Mouse (Mus musculus) cortical plate, adult 2 months (tissue): Measurements from ENCODE around the gene B3galt1. TPM values are rescaled to one million over a fixed set of nuclear protein-coding genes. Genes with fewer than 3 reads are reported as not detected.

Experiments used
- H3K27ac ChIP-seq: fragments of 200-500 bp; 2 replicates; pipeline ENCODE4 v1.5.1; 2012; ENCODE audit warnings: low read length, control low read depth, inconsistent platforms; ENCODE audit not compliant: insufficient read depth
- H3K4me1 ChIP-seq: fragments of 200-500 bp; 2 replicates; pipeline ENCODE4 v1.6.1; 2011; ENCODE audit warnings: low read length; ENCODE audit not compliant: control insufficient read depth, insufficient read depth
- H3K4me3 ChIP-seq: fragments of 200-500 bp; 2 replicates; pipeline ENCODE4 v1.5.1; 2011; ENCODE audit warnings: mild to moderate bottlenecking, low read length, control low read depth; ENCODE audit not compliant: insufficient read depth
- CTCF ChIP-seq: fragments of 200-500 bp; IDR thresholded peaks from 2 replicates; pipeline ENCODE4 v1.5.1; 2011; ENCODE audit warnings: mild to moderate bottlenecking, control low read depth, low read length; ENCODE audit not compliant: insufficient read depth; ENCODE audit errors: extremely low read depth
- POLR2A ChIP-seq: fragments of 200-500 bp; IDR thresholded peaks from 2 replicates; pipeline ENCODE4 v1.6.1; 2011; ENCODE audit warnings: mild to moderate bottlenecking, low read length, control low read depth; ENCODE audit not compliant: insufficient read depth; ENCODE audit errors: extremely low read depth
- polyA plus RNA-seq: library from polyadenylated mRNA; depleted of rRNA; stranded (reverse); fragments of >200 nt; gene quantifications from 2 replicates; pipeline ENCODE4 v1.2.3, GENCODE M21; 2012

Gene B3galt1
- polyA plus RNA-seq, 1 experiment, result 26.2 TPM

DNA sequence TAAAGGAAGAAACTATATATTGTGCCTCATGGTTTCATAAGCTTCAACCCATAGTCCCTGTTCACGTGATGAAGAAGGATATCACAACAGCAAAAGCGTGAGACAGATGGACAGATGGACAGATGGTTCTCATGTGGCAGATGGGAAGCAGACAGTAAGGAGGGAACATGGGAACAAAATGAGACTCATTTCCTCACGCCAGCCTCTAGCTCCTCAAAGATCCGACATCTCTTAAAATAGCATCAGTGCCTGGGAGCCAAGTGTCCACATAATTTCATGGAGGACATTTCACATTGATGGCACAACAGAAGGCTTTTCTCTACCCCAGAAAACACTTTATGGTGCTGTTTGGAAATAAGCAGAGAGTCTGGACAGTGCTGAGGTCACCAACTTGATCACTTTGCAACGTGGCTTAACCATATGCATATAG is 454.6 kb downstream of the B3galt1 start:
- Histone ChIP-seq H3K4me3 (no peak overlapping the region), H3K4me1 (peaks cover 2% of the 10 kb centered on the region), H3K27ac (0 out of 2 replicates have a peak overlapping the region, but pooled peaks have one; percentile 13)
- TF ChIP-seq POLR2A (no peak), CTCF (no peak)

DNA sequence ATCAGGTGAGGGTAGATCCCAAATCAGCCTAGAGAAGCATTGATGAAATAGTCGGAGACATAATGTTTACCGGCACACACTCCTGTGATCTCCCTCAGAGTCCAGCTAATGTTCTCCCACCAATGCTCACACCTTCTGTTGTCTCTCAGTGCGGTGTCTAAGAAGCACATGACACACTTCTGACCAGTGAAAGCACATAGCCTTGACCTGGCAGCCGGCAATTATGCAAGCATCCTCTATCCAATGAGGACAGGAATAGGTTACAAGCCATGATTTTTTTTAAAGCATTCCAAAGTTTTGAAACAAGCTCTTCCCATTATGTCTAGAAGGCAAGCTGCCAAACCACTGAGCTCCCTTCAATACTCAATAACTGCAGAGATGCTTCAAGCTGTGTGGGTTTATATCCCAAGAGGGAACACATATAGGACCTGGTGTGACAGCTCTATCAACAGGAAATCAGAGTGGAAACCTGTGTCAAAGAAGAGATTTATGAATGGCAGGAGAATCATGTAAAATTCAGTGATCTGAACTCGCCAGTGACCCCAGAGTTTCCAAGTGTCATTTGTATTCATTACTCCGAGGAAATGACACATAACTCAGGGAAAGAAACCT is 456.0 kb downstream of the B3galt1 start:
- Histone ChIP-seq H3K4me3 (no peak overlapping the region), H3K27ac (no peak overlapping the region), H3K4me1 (peaks cover 2% of the 10 kb centered on the region)
- no peak for TF ChIP-seq POLR2A
- TF ChIP-seq CTCF, result no peak

DNA sequence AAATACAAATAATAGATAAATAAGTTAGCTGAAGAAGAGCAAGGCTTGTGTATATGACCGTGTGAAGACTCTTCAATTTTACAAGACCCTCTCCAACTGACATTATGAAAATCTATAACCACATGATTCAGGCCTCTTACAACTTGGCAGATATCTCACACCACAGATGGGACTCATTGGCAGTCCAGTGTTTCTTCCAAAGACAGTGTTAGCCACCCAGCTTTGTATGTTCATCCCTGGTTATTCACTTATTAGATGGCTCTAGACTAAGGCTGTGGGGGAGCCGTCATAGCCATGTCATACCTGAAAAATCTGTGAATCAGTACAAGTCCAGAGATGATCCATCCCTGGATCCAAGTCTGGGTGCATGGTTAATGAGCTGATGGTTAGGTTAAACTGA is 463.1 kb downstream of the B3galt1 start:
- Histone ChIP-seq H3K27ac (no peak overlapping the region), H3K4me3 (no peak overlapping the region), H3K4me1 (no peaks in the 10 kb centered on the region)
- TF ChIP-seq CTCF (no peak), POLR2A (no peak)

DNA sequence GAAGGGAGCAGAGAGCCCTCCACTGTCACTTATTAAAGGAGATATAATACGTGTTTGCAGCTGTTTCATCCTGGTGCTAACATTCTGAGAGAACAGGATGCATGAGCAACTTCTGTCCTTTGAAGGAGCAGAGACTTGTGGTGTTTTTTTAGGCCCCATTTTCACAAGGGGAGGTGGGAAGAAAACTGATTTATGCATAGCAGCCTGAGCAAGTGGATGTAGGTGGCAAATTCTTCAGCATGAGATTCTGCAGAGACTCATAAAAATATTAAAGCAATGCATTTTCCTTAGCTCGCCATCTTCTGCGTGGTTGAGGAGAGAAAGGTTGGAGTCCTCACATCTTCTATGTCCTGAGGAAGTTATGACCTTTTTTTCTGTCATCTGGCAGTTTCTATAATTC is 469.0 kb downstream of the B3galt1 start:
- TF ChIP-seq POLR2A (no peak), CTCF (no peak)
- Histone ChIP-seq H3K4me1 (no peaks in the 10 kb centered on the region; the same call in 1 of the 2 replicates), H3K27ac (peak overlapping the region; percentile 92), H3K4me3 (no peak overlapping the region)

DNA sequence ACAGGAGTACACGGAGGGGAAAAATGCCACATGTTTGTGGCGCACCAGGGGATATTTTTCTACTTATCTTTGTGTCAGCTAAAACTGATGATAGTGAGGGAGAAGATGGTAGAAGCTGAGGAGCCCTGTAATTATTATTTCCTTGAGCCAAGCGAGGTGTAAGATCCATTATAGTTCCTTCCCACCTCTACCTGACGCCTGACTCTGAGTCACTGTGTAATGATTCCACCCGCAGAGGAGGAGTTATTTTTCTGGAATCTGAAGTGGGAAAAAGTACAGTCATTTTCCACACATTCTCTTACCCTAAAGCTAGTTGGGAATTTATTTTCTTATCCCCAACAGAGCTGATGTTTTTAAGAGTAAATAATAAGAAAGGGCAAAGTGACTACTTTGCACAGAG is 475.1 kb downstream of the B3galt1 start:
- no peak for TF ChIP-seq CTCF
- no peak for TF ChIP-seq POLR2A
- H3K4me3 ChIP-seq, result no peak overlapping the region
- no peak overlapping the region; the same call in 1 of the 2 replicates for H3K27ac ChIP-seq
- H3K4me1 ChIP-seq, result no peaks in the 10 kb centered on the region; the same call in 1 of the 2 replicates

DNA sequence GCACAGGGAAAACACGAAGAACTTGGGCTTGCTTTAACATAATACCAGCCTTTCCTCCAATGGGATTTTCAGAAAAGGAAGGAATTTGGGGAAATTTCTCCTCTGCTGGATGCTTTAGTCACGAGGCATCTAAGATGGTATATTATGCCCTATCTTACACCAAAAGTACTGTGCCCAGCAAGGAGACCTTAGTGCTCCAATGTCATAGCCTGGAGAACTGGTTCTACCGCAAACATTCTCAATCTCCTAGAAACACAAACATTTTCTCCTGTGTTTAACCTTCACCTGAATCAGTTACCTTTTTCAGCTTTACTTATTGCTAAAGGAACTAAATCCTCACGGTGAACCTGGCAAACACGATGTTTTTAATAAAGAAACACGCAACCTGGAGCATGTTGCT is 486.8 kb downstream of the B3galt1 start:
- no peak overlapping the region for H3K27ac ChIP-seq
- no peak overlapping the region for H3K4me3 ChIP-seq
- H3K4me1 ChIP-seq, result no peaks in the 10 kb centered on the region
- no peak for TF ChIP-seq CTCF
- TF ChIP-seq POLR2A, result no peak

DNA sequence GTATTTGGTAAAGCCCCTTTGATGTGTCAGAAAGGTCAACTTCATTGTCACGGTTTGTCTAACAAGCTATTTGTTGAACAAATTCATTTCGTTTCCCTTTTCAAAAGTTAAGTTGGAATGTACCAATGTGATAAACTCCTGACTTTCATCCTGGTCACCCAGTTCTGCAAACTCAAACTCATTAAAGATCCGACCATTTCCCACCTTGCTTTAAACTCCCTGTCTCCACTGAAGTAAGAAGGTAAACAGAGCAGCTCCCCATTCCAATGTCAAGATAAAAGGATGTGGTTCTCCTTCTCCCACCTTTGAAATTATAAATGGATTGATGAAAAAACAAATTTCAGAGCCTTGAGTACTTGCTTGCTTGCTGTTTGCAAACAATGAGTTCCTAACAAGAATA is 487.6 kb downstream of the B3galt1 start:
- Histone ChIP-seq H3K27ac (no peak overlapping the region), H3K4me1 (no peaks in the 10 kb centered on the region), H3K4me3 (no peak overlapping the region)
- TF ChIP-seq CTCF (no peak), POLR2A (no peak)

DNA sequence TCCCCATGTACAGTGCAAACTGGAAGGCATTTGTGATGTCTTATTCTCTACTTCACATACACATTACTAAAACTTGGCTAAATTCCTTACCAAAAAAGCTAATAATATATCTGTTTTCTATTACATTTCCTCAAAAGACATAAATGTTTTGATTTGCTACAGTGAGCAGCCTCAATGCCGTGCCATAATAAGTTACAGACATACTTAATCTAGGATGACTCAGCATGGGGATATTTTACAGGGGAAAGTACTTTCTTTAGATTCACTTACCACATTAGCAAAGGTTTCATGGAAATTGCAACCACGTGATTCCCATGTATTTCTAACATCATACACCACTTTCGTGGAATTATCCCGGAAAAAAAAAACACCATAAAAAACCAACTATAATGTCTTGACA is 495.7 kb downstream of the B3galt1 start:
- H3K4me3 ChIP-seq, result no peak overlapping the region
- no peak for TF ChIP-seq CTCF
- no peak for TF ChIP-seq POLR2A

DNA sequence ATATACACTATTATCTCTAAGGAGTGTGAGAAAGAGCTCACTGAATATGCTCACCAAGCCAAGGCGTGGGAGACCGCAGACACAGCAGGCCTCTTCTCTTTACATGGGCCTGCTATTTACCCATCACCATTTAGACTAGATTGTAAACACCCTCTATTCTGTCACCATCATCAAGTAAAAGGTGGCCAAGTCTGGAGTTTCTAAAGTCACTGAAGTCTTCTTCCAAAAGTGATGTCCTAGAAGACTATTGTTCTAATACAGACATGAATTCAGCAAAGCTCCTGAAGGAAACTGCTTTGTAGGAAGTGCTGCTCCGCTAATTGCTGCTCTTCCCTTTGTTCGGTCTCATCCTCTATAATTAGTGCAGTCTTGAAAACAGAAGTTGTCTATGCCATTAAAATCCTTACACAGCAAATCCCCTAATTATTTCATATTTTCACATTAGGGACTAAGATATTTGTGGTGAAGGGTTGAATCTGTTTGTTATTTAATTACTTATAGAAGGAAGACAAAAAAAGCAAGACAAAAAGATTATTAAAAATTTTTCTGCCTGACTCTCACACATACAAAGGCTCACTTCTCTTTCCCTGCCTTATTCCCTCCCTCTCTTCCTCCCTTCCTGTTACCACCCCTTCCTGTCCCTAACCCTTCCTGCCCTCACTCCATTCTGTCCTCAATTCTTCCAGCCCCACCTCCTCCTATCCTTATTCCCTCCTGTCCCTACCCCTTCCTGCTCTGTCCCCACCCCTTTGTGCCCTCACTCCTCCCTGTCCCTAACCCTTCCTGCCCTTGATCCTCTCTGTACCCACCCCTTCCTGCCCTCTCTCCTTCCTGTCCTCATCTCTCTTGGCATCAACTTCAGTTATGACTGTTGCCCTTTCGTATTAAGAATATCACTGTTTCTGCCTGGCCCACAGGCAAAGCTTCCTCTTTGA is 514.0 kb downstream of the B3galt1 start:
- H3K27ac ChIP-seq, result no peak overlapping the region
- no peak overlapping the region for H3K4me3 ChIP-seq
- TF ChIP-seq CTCF (no peak), POLR2A (no peak)
- no peaks in the 10 kb centered on the region; the same call in 1 of the 2 replicates for H3K4me1 ChIP-seq

More for the DNA sequence above, 495.7 kb downstream of the B3galt1 start:
- Histone ChIP-seq H3K4me1 (0 out of 2 replicates have a peak, but pooled peaks cover 2% of the 10 kb centered on the region), H3K27ac (no peak overlapping the region)
